Mouse (Mus musculus) ES-Bruce4 (cell line): ENCODE data around the gene Rfc4. TPM values are rescaled to one million over a fixed set of nuclear protein-coding genes. Genes with fewer than 3 reads are reported as not detected.
A peak's percentile ranks its signal among the peaks of the same experiment; 100 is the strongest.

Experiments used
- H3K27ac ChIP-seq: 2 replicates; pipeline ENCODE4 v1.5.1; 2012; ENCODE audit warnings: low read length, inconsistent platforms; ENCODE audit not compliant: insufficient read depth
- H3K27me3 ChIP-seq: 2 replicates; pipeline ENCODE4 v1.6.1; 2012; ENCODE audit warnings: mild to moderate bottlenecking, low read length, inconsistent platforms; ENCODE audit not compliant: control insufficient read depth, poor library complexity, insufficient read depth, severe bottlenecking
- H3K36me3 ChIP-seq: 2 replicates; pipeline ENCODE4 v1.6.1; 2012; ENCODE audit warnings: inconsistent platforms, mild to moderate bottlenecking, low read length, moderate library complexity; ENCODE audit not compliant: control insufficient read depth, poor library complexity, insufficient read depth, severe bottlenecking
- H3K4me1 ChIP-seq: one replicate; pipeline ENCODE4 v1.8.1; 2011; ENCODE audit warnings: low read length; ENCODE audit not compliant: control insufficient read depth, insufficient read depth
- H3K4me3 ChIP-seq: 2 replicates; pipeline ENCODE4 v1.5.1; 2011; ENCODE audit warnings: low read depth, mild to moderate bottlenecking, low read length
- H3K9ac ChIP-seq: 2 replicates; pipeline ENCODE4 v1.6.1; 2012; ENCODE audit warnings: low read depth, mild to moderate bottlenecking, inconsistent platforms; ENCODE audit not compliant: poor library complexity, severe bottlenecking
- H3K9me3 ChIP-seq: replicated peaks from 2 replicates; pipeline ENCODE4 v1.6.1; 2012; ENCODE audit warnings: mild to moderate bottlenecking, low read length, inconsistent platforms; ENCODE audit not compliant: control insufficient read depth, poor library complexity, insufficient read depth, severe bottlenecking
- CTCF ChIP-seq: IDR thresholded peaks from one replicate; pipeline ENCODE4 v1.8.1; 2011; ENCODE audit warnings: low read depth, low read length
- EP300 ChIP-seq: IDR thresholded peaks from 2 replicates; pipeline ENCODE4 v1.6.1; 2011; ENCODE audit warnings: low read depth, low read length; ENCODE audit not compliant: insufficient read depth
- POLR2A ChIP-seq: IDR thresholded peaks from one replicate; pipeline ENCODE4 v1.8.1; 2011; ENCODE audit warnings: low read length; ENCODE audit not compliant: insufficient read depth
- polyA plus RNA-seq: library from polyadenylated mRNA; stranded (reverse); fragments of >200 nt; gene quantifications from 2 replicates; pipeline ENCODE4 v1.2.4, GENCODE M21; 2011; ENCODE audit warnings: low read depth; ENCODE audit not compliant: missing spikeins, insufficient read depth, insufficient read length

Rfc4 gene
- polyA plus RNA-seq, 1 experiment: 73.8 TPM

- no peak overlapping the region for H3K27ac ChIP-seq
These were observed 39.1 kb upstream of the Rfc4 start for GRCm38 (mm10) chr16:23166646-23167045.

GRCm38 (mm10) chr16:23165441-23165840 is 37.9 kb upstream of the Rfc4 start:
- Histone ChIP-seq H3K36me3 (no peaks in the 10 kb centered on the region), H3K27me3 (no peaks in the 10 kb centered on the region), H3K4me1 (no peaks in the 10 kb centered on the region), H3K4me3 (no peak overlapping the region), H3K27ac (no peak overlapping the region), H3K9ac (no peak overlapping the region), H3K9me3 (no peaks in the 10 kb centered on the region)
- no peak for TF ChIP-seq POLR2A
- no peak for TF ChIP-seq CTCF
- TF ChIP-seq EP300: no peak

More at GRCm38 (mm10) chr16:23166646-23167045, 39.1 kb upstream of the Rfc4 start:
- H3K27me3 ChIP-seq: no peaks in the 10 kb centered on the region
- no peak overlapping the region for H3K4me3 ChIP-seq
- no peaks in the 10 kb centered on the region for H3K9me3 ChIP-seq
- no peaks in the 10 kb centered on the region for H3K4me1 ChIP-seq
- no peak overlapping the region for H3K9ac ChIP-seq
- no peaks in the 10 kb centered on the region for H3K36me3 ChIP-seq
- TF ChIP-seq POLR2A (no peak), CTCF (no peak), EP300 (no peak)

DNA sequence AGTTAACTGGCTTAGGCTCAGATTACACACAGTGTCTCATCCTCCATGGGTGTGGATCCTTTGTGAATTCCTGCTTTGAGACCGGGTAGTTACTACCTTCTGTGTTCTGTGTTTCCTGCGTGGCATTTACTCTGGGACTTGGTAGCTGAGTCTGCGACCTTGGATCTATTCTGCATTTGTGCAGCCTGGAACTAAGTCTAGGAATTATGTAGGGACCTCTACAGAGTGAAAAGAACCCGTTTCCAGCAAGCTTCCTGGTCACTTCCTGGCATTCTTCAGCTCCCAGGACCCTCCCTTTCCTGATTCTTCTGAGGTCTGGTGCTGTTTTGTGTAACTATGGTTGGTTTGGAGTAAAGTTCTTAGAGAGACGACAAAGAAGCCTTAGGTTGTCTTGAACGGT is 36.9 kb upstream of the Rfc4 start:
- Histone ChIP-seq H3K4me1 (no peaks in the 10 kb centered on the region), H3K27me3 (no peaks in the 10 kb centered on the region), H3K4me3 (no peak overlapping the region), H3K9me3 (no peaks in the 10 kb centered on the region), H3K9ac (peak overlapping the region; percentile 14; the same call in 1 of the 2 replicates), H3K27ac (0 out of 2 replicates have a peak overlapping the region, but pooled peaks have one; percentile 25), H3K36me3 (no peaks in the 10 kb centered on the region)
- TF ChIP-seq POLR2A: no peak
- no peak for TF ChIP-seq CTCF
- no peak for TF ChIP-seq EP300

DNA sequence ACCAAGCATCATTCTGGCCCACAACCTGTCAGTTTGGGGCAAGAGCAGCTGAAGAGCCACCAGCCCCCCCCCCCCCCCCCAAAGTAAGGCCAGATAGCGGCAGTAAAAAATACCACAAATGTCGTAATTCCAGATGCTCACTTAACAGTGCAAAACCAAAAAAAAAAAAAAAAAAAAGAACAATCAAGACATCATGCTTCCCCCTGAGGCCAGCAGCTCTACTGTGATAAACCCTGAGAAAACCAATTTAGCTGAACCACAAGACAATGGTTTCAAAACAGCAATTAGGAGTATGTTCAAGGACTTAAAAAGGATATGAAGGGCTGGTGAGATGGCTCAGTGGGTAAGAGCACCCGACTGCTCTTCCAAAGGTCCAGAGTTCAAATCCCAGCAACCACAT is 34.6 kb upstream of the Rfc4 start:
- Histone ChIP-seq H3K27me3 (no peaks in the 10 kb centered on the region), H3K27ac (no peak overlapping the region), H3K9me3 (no peaks in the 10 kb centered on the region), H3K9ac (no peak overlapping the region), H3K36me3 (no peaks in the 10 kb centered on the region), H3K4me1 (no peaks in the 10 kb centered on the region), H3K4me3 (no peak overlapping the region)
- TF ChIP-seq EP300 (no peak), POLR2A (no peak), CTCF (no peak)

DNA sequence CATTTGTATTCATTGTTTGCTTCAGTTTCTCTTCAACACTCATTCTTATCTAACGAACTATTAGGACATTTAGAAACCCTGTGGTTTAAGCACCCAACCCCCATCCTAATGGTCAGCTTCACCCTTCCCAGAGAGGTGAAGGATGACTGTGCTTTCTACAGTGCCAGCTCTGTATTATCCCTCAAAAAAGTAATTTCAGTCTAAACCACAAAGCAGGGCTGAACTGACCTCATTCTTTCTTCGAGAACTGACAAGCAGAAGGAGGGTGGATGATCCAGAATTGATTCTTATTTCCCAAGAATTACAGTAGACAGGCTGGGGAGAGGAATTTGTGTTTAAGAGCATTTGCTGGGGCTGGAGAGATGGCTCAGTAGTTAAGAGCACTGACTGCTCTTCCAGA is 32.2 kb upstream of the Rfc4 start:
- H3K9me3 ChIP-seq: no peaks in the 10 kb centered on the region
- H3K4me1 ChIP-seq: no peaks in the 10 kb centered on the region
- H3K9ac ChIP-seq: no peak overlapping the region
- no peak overlapping the region for H3K27ac ChIP-seq
- H3K36me3 ChIP-seq: no peaks in the 10 kb centered on the region
- TF ChIP-seq EP300: no peak
- no peak for TF ChIP-seq POLR2A
- TF ChIP-seq CTCF: no peak
- H3K27me3 ChIP-seq: no peaks in the 10 kb centered on the region
- H3K4me3 ChIP-seq: no peak overlapping the region

DNA sequence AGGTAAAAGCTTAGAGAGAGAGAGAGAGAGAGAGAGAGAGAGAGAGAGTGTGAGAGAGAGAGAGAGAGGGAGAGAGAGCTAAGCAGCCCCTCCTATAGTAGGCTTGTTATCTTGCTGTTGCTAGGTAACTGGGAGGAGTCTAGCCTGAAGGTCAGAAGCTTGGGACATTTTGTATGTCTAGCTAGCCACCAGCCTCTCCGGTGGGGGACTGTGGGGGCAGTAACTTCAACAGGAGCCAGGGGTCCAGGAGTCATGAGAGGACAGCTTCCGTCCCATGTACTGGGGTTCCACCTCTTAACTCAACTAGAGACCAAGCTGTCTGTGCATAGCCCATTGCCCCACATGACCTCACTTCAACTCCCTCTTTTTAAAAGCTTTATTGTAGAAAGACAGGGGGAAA is 31.4 kb upstream of the Rfc4 start:
- Histone ChIP-seq H3K27me3 (no peaks in the 10 kb centered on the region), H3K9me3 (no peaks in the 10 kb centered on the region), H3K27ac (no peak overlapping the region), H3K9ac (no peak overlapping the region), H3K36me3 (no peaks in the 10 kb centered on the region), H3K4me1 (no peaks in the 10 kb centered on the region), H3K4me3 (no peak overlapping the region)
- TF ChIP-seq POLR2A (no peak), EP300 (no peak), CTCF (no peak)

DNA sequence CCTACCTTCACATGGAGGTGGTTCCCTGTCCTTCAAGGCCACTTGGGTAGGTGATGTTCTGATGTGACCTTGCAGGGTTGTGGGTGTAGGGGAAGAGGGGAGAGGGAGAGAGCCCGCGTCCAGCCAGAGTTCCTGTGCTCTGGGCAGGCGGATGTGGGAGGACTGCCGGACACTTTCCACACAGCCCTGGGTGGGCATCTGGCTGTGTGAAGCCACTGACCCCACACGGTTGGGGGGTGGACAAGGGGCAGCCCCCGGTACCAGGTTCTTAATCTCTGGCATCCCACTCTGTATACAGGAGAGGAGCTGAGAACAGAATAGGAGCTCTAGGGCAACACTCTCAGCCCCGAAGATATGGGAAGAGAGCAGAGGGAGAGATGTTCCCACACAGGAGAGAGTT is 30.8 kb upstream of the Rfc4 start:
- Histone ChIP-seq H3K4me3 (no peak overlapping the region), H3K27ac (no peak overlapping the region), H3K4me1 (no peaks in the 10 kb centered on the region), H3K27me3 (no peaks in the 10 kb centered on the region), H3K36me3 (no peaks in the 10 kb centered on the region), H3K9ac (no peak overlapping the region), H3K9me3 (no peaks in the 10 kb centered on the region)
- TF ChIP-seq EP300 (no peak), CTCF (no peak), POLR2A (no peak)
